Mouse (Mus musculus) midbrain, embryonic 11.5 days (tissue): ENCODE data around the gene Prmt3. TPM values are rescaled to one million over a fixed set of nuclear protein-coding genes. Genes with fewer than 3 reads are reported as not detected.

ENCODE experiments used
- ATAC-seq: fragments of 200-750 bp; cut with Nextera tagmentation; 2 replicates; pipeline ENCODE4 v1.8.0; 2017; ENCODE audit warnings: moderate TSS enrichment, moderate library complexity; ENCODE audit not compliant: low FRiP score
- DNase-seq: peaks from one replicate; pipeline ENCODE4 v3.0.0; 2015; ENCODE audit warnings: low spot score; ENCODE audit errors: missing footprints
- H3K27ac ChIP-seq: fragments of 300-500 bp; sonication (generic); 2 replicates; pipeline ENCODE4 v1.5.1; 2014; ENCODE audit warnings: low read depth, low read length
- H3K27me3 ChIP-seq: fragments of 300-500 bp; sonication (generic); 2 replicates; pipeline ENCODE4 v1.6.1; 2014; ENCODE audit warnings: mild to moderate bottlenecking, low read length, moderate library complexity, mixed read lengths; ENCODE audit not compliant: control insufficient read depth, insufficient read depth
- H3K36me3 ChIP-seq: fragments of 300-500 bp; sonication (generic); 2 replicates; pipeline ENCODE4 v1.6.1; 2014; ENCODE audit warnings: mild to moderate bottlenecking, low read length, moderate library complexity, mixed read lengths; ENCODE audit not compliant: control insufficient read depth, insufficient read depth
- H3K4me1 ChIP-seq: fragments of 300-500 bp; sonication (generic); 2 replicates; pipeline ENCODE4 v1.6.1; 2014; ENCODE audit warnings: low read length; ENCODE audit not compliant: control insufficient read depth, insufficient read depth
- H3K4me2 ChIP-seq: fragments of 300-500 bp; sonication (generic); 2 replicates; pipeline ENCODE4 v1.6.1; 2014; ENCODE audit warnings: mild to moderate bottlenecking, moderate library complexity
- H3K4me3 ChIP-seq: fragments of 300-500 bp; sonication (generic); 2 replicates; pipeline ENCODE4 v1.5.1; 2014; ENCODE audit warnings: low read depth, low read length
- H3K9ac ChIP-seq: fragments of 300-500 bp; sonication (generic); 2 replicates; pipeline ENCODE4 v1.6.1; 2014; ENCODE audit warnings: low read length
- H3K9me3 ChIP-seq: fragments of 300-500 bp; sonication (generic); 2 replicates; pipeline ENCODE4 v1.6.1; 2016; ENCODE audit warnings: low read length; ENCODE audit not compliant: control insufficient read depth
- WGBS: fragments of 180-500 bp; shearing (Covaris S2); extraction: QIAGEN DNeasy Blood & Tissue Kit; methylation state at CpG from one replicate; pipeline ENCODE4 v1.1.7; 2014; 5-methylcytosine and 5-hydroxymethylcytosine counted together
- polyA plus RNA-seq: library from polyadenylated mRNA; unstranded; fragments of >200 nt; fragmentation: Nextera tagmentation; extraction: Ambion mirVana; gene quantifications from 2 replicates; pipeline ENCODE4 v1.2.1, GENCODE M21; 2014

Prmt3 gene
- polyA plus RNA-seq, 1 experiment from 2014 or later: 82.0 TPM

DNA sequence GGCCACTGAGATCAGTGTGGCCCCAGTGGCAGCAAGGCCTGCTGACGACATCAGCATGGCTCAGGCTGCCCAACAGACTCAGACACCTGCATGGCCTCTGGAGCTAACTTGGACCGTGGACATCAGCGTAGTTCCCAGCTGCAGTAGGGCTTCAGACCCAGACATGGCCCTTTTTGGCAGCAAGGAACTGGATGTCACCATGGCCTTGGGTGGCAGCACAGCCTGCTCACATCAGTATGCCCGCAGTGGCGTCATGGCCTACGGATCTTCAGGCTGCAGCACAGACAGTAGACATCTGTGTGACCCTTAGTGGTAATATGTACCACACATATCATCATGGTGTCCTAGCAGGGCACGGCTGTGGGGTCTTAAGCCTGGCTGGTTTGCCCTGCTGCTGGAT lies 7.0 kb downstream of the Prmt3 start:
- no peaks in the 10 kb centered on the region for H3K27me3 ChIP-seq
- DNase-seq (no peak), ATAC-seq (no peak)
- H3K4me3 ChIP-seq: no peak overlapping the region
- no peaks in the 10 kb centered on the region for H3K4me1 ChIP-seq
- no peak overlapping the region for H3K9ac ChIP-seq
- WGBS: 96% methylated on average over 7 of the region's 7 CpGs
- H3K9me3 ChIP-seq: no peaks in the 10 kb centered on the region
- H3K27ac ChIP-seq: no peak overlapping the region
- H3K4me2 ChIP-seq: no peak overlapping the region
- H3K36me3 ChIP-seq: peaks cover 11% of the 10 kb centered on the region

GRCm38 (mm10) chr7:49786618-49787382 lies 8.7 kb downstream of the Prmt3 start:
- peak; percentile 61; the same call in 1 of the 2 replicates for ATAC-seq
- Histone ChIP-seq H3K9me3 (no peaks in the 10 kb centered on the region), H3K27me3 (no peaks in the 10 kb centered on the region), H3K4me3 (no peak overlapping the region), H3K4me1 (no peaks in the 10 kb centered on the region), H3K9ac (no peak overlapping the region), H3K36me3 (peaks cover 13% of the 10 kb centered on the region), H3K4me2 (no peak overlapping the region), H3K27ac (no peak overlapping the region)
- WGBS: 67% methylated on average over 12 of the region's 12 CpGs
- peak; percentile 90 for DNase-seq

DNA sequence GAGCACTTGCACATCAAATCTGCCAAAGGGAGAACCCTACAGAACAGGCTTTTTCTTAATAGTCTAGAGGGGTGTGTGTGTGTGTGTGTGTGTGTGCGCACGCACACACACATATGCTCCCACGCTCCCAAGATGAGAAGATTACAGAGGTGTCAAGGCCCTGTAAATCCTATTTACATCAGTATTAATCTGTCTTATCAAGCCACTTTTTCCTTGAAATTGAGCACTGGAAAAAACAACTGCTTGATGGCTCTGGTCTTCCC lies 9.2 kb downstream of the Prmt3 start:
- H3K4me1 ChIP-seq: no peaks in the 10 kb centered on the region
- no peaks in the 10 kb centered on the region for H3K27me3 ChIP-seq
- H3K27ac ChIP-seq: no peak overlapping the region
- H3K9me3 ChIP-seq: no peaks in the 10 kb centered on the region
- WGBS: 97% methylated on average over 3 of the region's 3 CpGs
- H3K36me3 ChIP-seq: peaks cover 13% of the 10 kb centered on the region
- H3K4me3 ChIP-seq: no peak overlapping the region
- H3K4me2 ChIP-seq: no peak overlapping the region
- ATAC-seq (no peak), DNase-seq (no peak)
- H3K9ac ChIP-seq: no peak overlapping the region

GRCm38 (mm10) chr7:49794304-49794703 lies 16.2 kb downstream of the Prmt3 start:
- ATAC-seq (no peak), DNase-seq (no peak)
- WGBS: 92% methylated on average over 2 of the region's 2 CpGs
- Histone ChIP-seq H3K36me3 (peaks cover 7% of the 10 kb centered on the region; the same call in 1 of the 2 replicates), H3K27ac (no peak overlapping the region), H3K4me2 (no peak overlapping the region), H3K4me1 (no peaks in the 10 kb centered on the region), H3K27me3 (no peaks in the 10 kb centered on the region), H3K9me3 (no peaks in the 10 kb centered on the region), H3K4me3 (no peak overlapping the region), H3K9ac (no peak overlapping the region)

DNA sequence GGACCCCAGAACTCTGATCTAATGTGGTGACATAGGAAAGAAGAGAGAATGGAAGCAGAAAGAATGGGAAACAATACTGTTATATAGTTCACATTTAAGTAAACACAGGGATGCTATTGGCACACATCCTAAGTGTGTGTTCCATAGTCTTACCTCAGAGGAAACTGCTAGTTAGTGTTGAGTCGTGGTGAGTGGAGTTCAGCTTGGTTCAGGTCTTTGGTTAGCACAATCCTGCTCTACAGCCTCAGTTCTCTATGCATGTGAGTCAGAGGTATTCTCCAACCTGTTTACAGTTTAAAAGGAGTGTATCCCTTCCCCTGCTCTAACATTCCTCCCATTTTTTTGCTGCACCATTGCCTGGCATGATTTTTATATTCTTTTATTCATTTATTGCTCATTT lies 19.0 kb downstream of the Prmt3 start:
- Histone ChIP-seq H3K36me3 (0 out of 2 replicates have a peak, but pooled peaks cover 5% of the 10 kb centered on the region), H3K9ac (no peak overlapping the region), H3K4me1 (no peaks in the 10 kb centered on the region), H3K27ac (no peak overlapping the region), H3K4me2 (no peak overlapping the region), H3K27me3 (no peaks in the 10 kb centered on the region), H3K4me3 (no peak overlapping the region), H3K9me3 (no peaks in the 10 kb centered on the region)
- 71% methylated on average over 1 of the region's 1 CpGs for WGBS
- ATAC-seq: no peak
- peak; percentile 39 for DNase-seq

GRCm38 (mm10) chr7:49803511-49803910 lies 25.4 kb downstream of the Prmt3 start:
- no peaks in the 10 kb centered on the region for H3K4me1 ChIP-seq
- ATAC-seq: no peak
- no peak overlapping the region for H3K9ac ChIP-seq
- H3K9me3 ChIP-seq: no peaks in the 10 kb centered on the region
- peak; percentile 49 for DNase-seq
- H3K4me3 ChIP-seq: no peak overlapping the region
- H3K4me2 ChIP-seq: no peak overlapping the region
- no peak overlapping the region for H3K27ac ChIP-seq
- no peaks in the 10 kb centered on the region for H3K27me3 ChIP-seq
- WGBS: 88% methylated on average over 6 of the region's 6 CpGs
- H3K36me3 ChIP-seq: peaks cover 4% of the 10 kb centered on the region; the same call in 1 of the 2 replicates

GRCm38 (mm10) chr7:49804638-49805165 lies 26.6 kb downstream of the Prmt3 start:
- Histone ChIP-seq H3K4me3 (no peak overlapping the region), H3K9ac (no peak overlapping the region), H3K4me1 (no peaks in the 10 kb centered on the region), H3K27me3 (no peaks in the 10 kb centered on the region), H3K27ac (no peak overlapping the region), H3K4me2 (no peak overlapping the region), H3K9me3 (no peaks in the 10 kb centered on the region), H3K36me3 (peaks cover 4% of the 10 kb centered on the region; the same call in 1 of the 2 replicates)
- ATAC-seq (no peak), DNase-seq (no peak)
- WGBS: 85% methylated on average over 5 of the region's 5 CpGs

DNA sequence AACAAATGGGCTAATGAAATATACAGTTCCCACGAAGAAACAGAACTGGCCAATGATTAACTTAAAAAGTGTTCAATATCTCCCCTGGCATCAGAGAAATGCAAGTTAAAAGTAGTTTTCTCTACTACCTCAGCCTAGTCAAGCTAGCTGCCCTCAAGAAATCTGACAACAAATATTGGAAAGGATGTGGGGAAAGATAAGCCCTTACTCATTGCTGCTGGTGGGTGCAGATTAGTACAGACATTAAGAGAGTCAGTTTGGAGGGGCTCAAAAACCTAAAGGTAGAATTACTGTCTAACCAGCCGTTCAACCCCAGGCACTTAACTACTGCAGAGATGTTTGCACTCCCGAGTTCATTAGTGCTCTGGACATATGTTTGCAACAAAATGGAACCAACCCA lies 27.5 kb downstream of the Prmt3 start:
- H3K27ac ChIP-seq: no peak overlapping the region
- H3K4me2 ChIP-seq: no peak overlapping the region
- H3K4me1 ChIP-seq: no peaks in the 10 kb centered on the region
- DNase-seq (peak; percentile 14), ATAC-seq (no peak)
- H3K36me3 ChIP-seq: peaks cover 4% of the 10 kb centered on the region; the same call in 1 of the 2 replicates
- WGBS: 87% methylated on average over 3 of the region's 3 CpGs
- H3K9me3 ChIP-seq: no peaks in the 10 kb centered on the region
- no peaks in the 10 kb centered on the region for H3K27me3 ChIP-seq
- no peak overlapping the region for H3K9ac ChIP-seq
- no peak overlapping the region for H3K4me3 ChIP-seq

- Histone ChIP-seq H3K9ac (no peak overlapping the region), H3K4me2 (no peak overlapping the region), H3K36me3 (peaks cover 4% of the 10 kb centered on the region; the same call in 1 of the 2 replicates), H3K4me1 (no peaks in the 10 kb centered on the region), H3K27me3 (no peaks in the 10 kb centered on the region), H3K4me3 (no peak overlapping the region), H3K27ac (no peak overlapping the region), H3K9me3 (no peaks in the 10 kb centered on the region)
- WGBS: 88% methylated on average over 9 of the region's 9 CpGs
- DNase-seq (no peak), ATAC-seq (no peak)
Measured at GRCm38 (mm10) chr7:49807093-49807682, 29.0 kb downstream of the Prmt3 start.
